Mouse (Mus musculus) fibroblast of lung, adult 2 months (primary cell): ENCODE results near the gene 4921530L21Rik.

Experiments used
- DNase-seq: peaks from one replicate; pipeline ENCODE4 v3.0.0-alpha.2; 2011; ENCODE audit warnings: low read depth

Gene 4921530L21Rik

DNA sequence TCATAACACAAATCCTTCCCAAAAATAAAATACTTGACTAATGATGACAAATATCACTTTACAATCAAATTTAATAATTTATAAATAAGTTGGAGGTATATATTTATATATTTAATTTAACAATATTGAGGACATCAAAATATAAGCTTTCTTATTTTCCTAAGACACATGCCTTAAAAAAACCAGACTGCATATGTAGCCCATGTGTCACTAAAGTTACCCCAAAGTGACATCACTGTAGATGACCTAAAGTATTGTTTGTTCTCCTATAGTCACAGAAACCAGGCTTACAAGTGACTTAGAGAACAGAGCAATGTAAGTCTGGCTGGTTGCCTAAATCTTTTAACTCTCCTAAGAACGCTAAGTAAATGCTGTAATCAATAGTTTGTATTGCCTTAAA lies at the start of gene 4921530L21Rik:
4921530L21Rik (plus strand) TSS at position 301 of the 400 bp plus-strand sequence.
- DNase-seq: no peak

DNA sequence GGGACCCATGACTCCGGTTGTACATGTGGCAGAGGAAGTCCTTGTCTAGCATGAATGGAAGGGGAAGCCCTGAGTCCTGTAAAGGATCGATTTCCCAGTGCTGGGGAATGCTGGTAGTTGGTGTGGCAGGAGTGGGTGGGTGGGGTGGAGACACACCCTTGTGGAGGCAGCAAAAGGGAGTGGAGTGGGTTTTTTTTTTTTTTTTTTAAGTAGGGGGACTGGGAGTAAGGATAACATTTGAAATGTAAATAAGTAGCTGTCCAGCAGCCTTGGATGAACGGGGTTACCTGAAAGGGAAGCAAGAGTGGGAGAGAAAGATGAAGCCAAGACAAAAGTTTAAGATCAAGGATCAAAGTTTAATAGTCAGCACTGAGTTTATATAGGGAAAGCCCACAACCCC lies 47.2 kb upstream of the 4921530L21Rik start:
- DNase-seq: no peak

DNA sequence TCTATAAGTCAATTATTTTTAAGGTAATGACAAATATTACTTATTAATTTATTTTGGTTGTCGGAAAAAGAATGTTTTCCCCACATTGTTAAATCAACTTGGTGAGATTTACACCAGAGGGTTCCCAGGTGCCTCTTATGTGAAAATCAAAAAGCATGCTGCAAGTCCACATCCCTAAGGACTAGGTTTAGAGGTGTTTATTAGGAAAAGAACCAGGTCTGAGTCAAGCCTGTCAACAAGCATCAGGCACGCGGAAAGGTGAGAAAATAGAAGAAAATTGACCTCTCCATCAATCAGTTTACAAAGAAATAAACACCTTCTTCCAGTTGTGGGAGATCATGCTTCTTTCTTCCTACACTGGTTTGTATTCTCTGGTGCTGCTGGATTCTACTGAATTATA lies 18.1 kb upstream of the 4921530L21Rik start:
- no peak for DNase-seq

GRCm38 (mm10) chr14:95865676-95866416 lies 15.2 kb upstream of the 4921530L21Rik start:
- no peak for DNase-seq

DNA sequence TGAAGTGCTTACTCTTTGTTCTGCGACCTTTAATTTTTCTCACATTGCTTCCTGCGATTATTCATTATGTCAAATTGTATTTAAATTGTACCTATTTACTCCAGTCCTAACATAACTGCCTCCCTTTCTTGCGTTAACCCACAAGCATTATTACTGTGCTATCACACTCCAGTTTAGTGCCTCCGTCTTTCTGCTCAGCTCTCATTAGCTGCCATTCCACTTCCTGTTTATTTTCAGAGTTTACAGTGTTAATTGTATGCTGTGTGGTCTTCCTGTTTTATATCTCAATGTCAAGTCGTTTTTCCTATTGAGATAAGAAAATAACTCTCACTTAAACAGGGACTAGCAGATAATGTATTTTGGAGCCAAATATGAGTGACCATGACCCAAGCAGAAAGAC lies 9.0 kb upstream of the 4921530L21Rik start:
- no peak for DNase-seq

- no peak for DNase-seq
Observed at GRCm38 (mm10) chr14:95876785-95877510, 4.1 kb upstream of the 4921530L21Rik start.

DNA sequence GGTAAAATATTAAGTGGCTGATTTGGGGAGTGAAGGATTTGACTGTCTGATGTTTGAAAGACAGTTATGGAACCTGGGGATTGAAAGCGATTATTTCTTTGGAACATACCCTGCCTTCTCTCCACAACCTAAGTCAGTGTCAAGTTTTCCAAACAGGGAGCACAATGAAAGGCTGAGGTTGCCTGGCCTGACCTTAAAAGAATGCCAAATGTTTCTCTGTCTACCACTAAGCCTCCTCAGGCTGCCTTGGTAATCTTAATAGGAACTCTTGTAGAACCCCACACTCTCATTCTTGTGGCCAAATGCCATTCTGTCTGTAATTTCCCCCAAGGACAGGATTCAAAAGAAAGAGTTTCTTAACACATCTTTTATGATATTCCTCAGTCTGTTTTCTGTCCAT lies 3.5 kb upstream of the 4921530L21Rik start:
- no peak for DNase-seq

DNA sequence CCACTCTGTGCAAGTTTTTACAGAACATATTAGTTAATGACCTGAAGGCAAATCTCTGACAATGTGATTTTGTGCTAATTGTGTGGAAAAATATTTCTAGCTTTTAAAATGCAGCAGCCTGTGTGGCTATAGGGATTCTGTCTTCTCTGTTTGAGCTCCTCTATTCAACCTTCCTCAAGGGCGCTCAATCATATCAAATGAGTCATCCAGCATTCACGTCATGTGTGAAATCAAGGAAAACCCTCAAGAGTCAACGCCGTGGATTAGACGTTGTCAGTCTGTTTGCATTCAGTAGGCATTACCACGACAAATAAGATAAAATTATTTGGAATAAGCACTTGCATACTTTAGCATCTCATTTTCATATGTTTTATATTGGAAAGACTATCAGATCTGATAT lies 18.4 kb downstream of the 4921530L21Rik start:
- no peak for DNase-seq

GRCm38 (mm10) chr14:95904591-95905095 lies 23.6 kb downstream of the 4921530L21Rik start:
- DNase-seq: no peak

DNA sequence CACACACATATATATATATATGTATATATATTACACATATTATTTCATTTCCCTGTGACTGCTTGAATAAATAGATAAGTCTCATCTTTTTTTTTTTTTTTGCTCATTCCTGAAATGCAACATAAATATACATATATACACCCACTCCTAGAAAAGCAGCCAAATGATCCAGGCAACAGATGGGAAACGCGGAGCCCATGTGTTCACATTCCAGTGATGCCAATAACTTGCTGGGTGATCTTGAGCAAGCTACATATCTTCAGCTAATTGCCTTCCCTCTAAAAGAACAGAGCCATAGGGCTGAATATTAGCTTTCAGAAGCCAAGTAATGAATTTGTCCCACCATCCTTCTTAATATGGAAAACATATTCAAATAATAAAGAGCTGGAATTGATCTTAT lies 32.2 kb downstream of the 4921530L21Rik start:
- no peak for DNase-seq

- DNase-seq: no peak
Observed at GRCm38 (mm10) chr14:95926742-95927141, 45.7 kb downstream of the 4921530L21Rik start.

DNA sequence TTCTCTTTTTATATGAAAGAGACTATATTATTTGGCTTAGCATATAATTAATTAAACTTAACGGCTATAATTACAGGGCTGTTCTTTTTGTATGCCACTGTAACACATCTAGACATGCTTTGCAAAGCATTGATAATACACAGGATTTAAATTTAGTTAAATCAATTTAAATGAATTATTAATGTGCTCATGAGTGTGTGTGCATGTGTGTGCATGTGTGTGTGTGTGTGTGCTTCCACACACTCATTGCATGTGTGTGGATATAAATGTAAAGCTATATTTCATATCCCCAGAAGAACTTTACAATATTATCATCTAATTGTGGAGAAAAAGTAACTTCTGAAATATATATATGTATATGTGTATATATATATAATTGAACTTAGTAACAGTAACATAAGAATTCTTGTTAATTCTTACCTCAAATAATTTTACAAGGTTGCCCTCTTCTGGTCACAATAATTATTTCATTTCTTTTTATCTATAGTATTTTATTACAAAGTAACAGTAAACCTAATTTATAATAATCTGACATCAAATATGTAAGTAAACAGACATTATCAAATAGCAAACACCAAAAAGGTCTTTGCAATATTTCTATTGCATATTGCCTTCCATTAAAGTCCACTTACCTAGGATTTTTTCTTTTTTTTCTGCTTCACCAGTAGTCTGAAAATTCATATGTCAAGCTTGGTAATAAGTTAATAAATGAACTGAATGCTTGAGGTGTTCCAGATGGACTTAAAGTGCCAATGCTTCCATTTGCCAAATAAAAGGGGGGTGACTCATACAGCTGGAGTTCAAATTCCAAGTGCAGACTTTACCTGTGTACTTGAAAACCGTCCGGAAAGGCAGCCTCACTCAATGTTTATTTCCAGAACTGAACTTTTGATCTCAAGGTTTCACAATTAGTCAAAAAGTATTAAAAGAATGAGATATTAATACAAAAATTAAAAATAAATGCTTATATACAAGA lies 47.0 kb downstream of the 4921530L21Rik start:
- DNase-seq: no peak
